Mouse (Mus musculus): ENCODE measurements around the gene Ppp1r9a.

The Ppp1r9a gene

GRCm38 (mm10) chr6:5006283-5006946 lies 103.7 kb downstream of the Ppp1r9a start:
- in situ Hi-C loops (cut with MboI, MseI), result no loop called here

- in situ Hi-C loops (cut with MboI, MseI), result no loop called here
These were observed 105.4 kb downstream of the Ppp1r9a start for GRCm38 (mm10) chr6:5008166-5008565.

DNA sequence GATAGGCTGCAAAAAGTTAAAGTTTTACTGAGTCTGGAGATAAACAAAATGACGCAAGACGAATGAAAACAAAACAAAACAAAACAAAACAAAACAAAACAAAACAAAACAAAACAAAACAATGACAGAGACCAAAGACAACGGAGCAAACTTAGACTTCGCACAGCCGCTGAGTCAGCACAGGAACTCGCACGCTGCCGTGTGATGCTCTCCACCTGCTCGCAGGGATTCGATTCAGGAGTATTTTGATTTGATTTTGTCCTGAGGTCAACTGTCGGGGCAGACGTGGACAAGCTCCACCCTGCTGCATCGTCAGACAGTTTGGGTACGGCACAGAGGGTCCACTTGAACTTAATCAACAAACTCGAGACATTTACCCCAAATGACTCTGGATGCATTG lies 105.9 kb downstream of the Ppp1r9a start:
- in situ Hi-C loops (cut with MboI, MseI), result no loop called here

- in situ Hi-C loops (cut with MboI, MseI), result no loop called here
These were observed 108.1 kb downstream of the Ppp1r9a start for GRCm38 (mm10) chr6:5010553-5011416.

GRCm38 (mm10) chr6:5012794-5013193 lies 110.1 kb downstream of the Ppp1r9a start:
- in situ Hi-C loops (cut with MboI, MseI), result no loop called here

- in situ Hi-C loops (cut with MboI, MseI), result no loop called here
These were observed 111.8 kb downstream of the Ppp1r9a start for GRCm38 (mm10) chr6:5014567-5014966.

- in situ Hi-C loops (cut with MboI, MseI), result no loop called here
These were observed 112.5 kb downstream of the Ppp1r9a start for GRCm38 (mm10) chr6:5015173-5015572.

DNA sequence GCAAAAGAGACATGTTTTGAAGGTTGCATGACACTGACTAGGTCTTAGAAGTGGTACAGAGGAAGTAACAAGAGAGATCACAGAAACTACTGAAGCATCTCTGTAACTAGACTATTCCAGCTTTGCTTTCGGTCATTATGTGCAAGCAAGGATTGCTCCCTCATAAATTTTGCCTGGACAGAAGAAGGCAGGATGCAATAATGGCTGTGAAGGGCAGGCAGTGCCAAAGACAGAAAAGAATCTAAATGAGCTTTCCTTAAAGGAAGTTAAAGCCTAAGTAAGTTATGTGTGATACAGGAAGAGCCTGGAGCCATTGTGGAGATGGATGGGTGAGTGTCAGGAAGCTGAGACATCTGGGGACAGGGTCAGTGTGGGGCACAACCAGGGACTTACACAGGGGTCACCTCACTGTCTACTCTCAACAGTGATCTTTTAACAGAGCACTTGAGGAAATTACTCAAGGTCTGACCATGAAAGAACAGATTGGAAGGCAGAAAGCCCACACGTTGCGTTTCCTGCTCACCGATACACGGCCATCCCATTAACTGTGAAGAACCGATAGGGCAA lies 115.3 kb downstream of the Ppp1r9a start:
- in situ Hi-C loops (cut with MboI, MseI), result no loop called here

GRCm38 (mm10) chr6:5019208-5019607 lies 116.5 kb downstream of the Ppp1r9a start:
- in situ Hi-C loops (cut with MboI, MseI), result no loop called here

DNA sequence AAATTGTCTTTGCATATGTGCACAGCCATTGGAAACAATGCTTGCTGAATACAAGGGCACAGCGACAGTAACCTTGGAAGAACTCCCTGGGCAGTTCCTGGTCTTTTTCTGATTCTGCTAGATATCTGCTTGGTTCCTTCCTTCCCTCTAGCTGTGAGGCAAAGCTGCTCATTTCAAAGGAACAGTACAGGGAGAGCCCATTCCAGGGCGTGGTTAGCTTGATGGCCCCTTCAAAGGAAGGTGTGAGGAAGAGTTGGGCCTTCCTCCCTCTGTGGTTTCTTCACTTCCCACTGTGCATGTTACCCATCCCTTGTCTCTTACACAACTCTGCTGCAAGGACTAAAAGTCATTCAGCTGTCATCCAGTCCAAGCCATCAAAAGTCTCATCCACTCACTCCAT lies 117.3 kb downstream of the Ppp1r9a start:
- in situ Hi-C loops (cut with MboI, MseI), result no loop called here

DNA sequence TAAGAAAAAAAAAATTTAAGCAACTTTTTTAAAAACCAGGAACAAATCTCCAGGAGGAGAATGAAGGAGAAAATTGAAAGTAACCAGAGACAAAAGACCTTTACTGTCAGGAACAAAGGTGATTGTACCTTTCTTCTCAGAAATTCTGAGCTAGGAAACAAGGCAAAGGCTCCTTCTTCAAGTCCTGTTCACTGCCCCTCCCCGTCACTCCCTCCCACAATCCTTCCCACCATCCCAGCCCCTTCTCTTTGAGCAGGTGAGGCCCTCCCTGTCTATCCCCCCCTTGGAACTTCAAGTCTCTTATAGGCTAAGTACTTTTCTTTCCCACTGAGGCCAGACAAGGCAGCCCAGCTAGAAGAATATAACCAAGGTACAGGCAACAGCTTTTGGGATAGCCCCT lies 117.8 kb downstream of the Ppp1r9a start:
- in situ Hi-C loops (cut with MboI, MseI), result no loop called here

GRCm38 (mm10) chr6:5022677-5023076 lies 120.0 kb downstream of the Ppp1r9a start:
- in situ Hi-C loops (cut with MboI, MseI), result no loop called here

DNA sequence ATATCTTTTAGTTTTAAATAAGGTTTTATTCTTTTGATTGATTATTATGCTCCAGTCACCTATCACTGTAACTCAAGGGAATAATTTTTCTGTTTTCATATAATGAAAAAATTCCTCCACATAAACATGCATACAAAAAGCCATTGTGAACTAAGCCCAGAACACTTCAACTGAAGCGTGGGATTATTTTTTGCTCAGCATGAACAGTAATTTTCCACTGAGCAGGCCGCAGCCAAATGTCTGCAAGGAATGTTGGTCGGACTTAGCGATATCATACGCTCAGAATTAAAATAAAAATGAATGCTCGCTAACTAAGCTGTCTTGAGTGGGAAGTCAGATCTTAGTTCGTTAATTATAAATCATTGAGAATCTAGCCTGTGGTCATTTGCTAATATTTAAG lies 122.2 kb downstream of the Ppp1r9a start:
- in situ Hi-C loops (cut with MboI, MseI), result no loop called here

GRCm38 (mm10) chr6:5026772-5027171 lies 124.1 kb downstream of the Ppp1r9a start:
- in situ Hi-C loops (cut with MboI, MseI), result no loop called here

DNA sequence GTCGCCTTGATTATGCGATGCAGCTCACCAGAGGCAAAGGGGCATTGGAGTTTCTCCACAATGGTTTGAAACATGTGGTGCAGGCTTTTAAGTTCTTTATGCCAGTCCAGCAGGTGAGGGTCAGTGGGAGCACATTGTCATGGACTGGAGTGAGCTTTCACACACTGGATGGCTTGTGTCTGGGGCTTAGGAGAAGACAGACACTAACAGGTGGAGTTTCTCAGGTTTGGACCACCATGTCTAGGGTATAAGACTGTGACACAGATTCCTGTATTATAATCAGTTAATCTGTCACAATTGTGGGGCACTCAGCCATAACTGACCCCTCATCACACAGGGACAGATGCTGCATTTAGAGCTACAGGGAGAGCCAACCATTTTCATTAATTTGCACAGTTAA lies 124.5 kb downstream of the Ppp1r9a start:
- in situ Hi-C loops (cut with MboI, MseI), result no loop called here

DNA sequence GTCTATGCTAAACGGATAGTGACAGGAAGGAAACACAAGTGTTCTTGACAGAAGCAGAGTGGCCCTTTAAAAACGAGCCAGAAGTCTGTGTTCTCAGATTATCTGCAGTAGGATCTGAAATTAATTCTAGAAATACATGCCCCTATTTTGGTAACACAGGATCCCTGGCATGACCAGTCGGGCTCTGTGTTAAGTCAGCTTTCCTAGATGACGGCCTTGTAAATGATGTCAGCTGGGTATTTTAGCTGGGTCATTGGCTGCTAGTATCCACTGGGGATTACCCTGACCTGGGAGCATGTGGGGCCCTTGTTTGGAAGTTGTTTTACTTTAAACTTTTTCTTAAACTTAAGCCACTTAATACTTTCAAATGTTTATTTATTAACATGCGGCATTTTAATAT lies 125.1 kb downstream of the Ppp1r9a start:
- in situ Hi-C loops (cut with MboI, MseI), result no loop called here

GRCm38 (mm10) chr6:5029205-5029927 lies 126.6 kb downstream of the Ppp1r9a start:
- in situ Hi-C loops (cut with MboI, MseI), result no loop called here

DNA sequence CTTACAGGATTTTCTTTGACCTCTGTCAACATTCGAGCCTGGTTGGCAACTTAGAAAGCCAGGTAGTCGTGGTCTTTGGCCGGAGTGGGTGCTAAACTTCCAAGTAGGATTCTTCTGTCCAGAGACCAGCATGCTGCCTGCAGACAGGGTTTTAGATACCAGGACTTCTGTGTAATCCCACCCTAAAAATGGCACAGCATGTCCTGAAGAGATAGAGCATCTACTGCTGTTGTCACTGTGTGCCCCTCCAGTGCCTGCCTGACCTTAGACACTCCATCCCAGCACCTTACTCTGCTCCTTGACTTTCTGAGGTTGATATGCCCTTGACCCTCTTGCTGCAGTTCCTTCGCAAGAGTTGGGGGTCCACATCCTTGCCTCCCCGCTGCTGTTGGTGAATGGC lies 127.2 kb downstream of the Ppp1r9a start:
- in situ Hi-C loops (cut with MboI, MseI), result no loop called here

- in situ Hi-C loops (cut with MboI, MseI), result no loop called here
These were observed 130.4 kb downstream of the Ppp1r9a start for GRCm38 (mm10) chr6:5032986-5033633.

- in situ Hi-C loops (cut with MboI, MseI), result no loop called here
These were observed 134.5 kb downstream of the Ppp1r9a start for GRCm38 (mm10) chr6:5037225-5037624.

DNA sequence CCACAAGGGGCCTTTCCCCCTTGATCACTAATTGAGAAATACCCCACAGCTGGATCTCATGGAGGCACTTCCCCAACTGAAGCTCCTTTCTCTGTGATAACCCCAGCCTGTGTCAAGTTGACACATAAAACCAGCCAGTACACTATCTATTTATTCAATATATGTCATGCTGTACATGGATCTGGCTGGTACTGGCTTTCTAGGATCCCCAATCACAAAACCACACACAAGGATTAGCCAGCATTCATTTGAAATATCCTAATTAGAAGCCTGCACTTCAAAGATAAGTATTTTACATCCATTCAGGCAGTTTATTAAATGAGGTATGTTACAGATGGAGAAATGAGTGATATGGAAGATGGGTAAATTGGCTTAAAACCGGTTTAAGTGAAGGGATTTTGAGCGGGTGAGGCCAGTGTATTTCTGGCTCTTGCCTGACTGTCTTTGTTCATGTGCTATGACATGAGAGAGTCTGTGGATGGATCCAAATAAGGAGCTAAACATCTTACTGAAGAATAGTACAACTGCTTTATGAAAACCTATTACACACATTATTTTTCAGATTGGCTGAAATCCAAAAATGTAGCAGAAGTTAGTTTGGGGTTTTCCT lies 135.5 kb downstream of the Ppp1r9a start:
- in situ Hi-C loops (cut with MboI, MseI), result no loop called here
